Mouse (Mus musculus): Measurements from ENCODE around the gene Cass4.

The Cass4 gene

DNA sequence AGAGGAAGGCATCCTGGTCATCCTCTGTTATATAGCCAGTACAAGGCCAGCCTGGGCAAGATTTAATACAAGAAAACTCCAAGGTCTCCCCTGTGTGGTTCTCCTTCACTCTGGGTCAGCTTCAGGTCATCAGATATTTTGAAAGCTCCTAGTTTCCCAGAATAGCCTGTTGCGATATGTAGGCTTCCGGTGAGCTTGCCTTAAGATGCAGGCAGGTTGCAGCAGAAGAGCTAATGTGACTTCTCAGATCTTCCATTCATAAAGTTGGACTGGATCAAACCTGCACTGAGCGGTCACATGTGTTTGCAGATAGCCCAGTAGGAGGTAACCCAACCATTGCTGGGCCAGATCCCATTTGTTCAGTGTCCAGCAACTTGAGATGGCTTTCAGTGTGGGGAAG is 8.9 kb upstream of the Cass4 start:
- DNase-seq (ENCODE audit: extremely low read depth, low read depth, low spot score), result no peak

DNA sequence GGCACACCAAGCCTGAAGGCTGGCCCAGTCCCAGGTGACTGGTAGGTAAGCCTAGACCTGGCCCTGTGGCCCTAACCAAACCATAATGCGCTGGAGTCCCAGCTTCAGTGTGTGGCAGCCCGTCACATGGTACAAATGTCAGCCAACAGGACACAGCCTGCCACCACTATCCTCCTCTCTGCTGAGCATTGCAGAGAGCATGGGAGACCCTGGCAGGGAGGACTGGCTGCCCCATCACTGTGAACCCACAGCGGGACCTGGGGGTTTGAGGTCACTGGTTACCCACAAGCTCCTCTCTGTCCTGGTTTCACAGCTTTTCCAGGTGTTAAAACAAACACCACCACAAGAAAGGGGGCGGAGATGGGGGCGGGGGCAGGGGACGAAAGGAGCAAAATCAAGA is 3.3 kb upstream of the Cass4 start:
- no peak for DNase-seq (ENCODE audit: extremely low read depth, low read depth, low spot score)

DNA sequence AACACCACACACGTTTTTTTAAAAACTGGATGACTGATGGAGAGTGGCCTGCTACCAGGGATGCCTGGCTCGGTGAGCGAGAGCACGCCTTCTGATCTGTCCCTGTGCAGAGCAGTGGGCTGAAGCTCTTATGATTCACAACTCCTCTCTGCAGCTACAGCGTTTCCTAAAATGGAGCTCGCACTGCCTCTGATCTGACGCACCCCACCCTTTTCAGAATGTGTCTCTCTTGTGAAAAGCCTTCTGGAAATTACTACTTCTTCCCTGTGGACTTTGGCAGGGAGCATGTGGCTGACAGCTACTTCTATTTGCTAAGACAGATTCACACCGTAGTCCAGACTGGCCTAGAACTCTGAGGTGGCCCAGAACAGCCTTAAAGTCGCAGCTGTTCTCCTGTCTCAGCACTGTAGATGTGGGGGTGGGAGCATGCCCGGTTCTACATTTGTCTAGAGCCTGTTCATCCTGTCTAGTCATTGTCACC is 1.5 kb upstream of the Cass4 start:
- DNase-seq (ENCODE audit: extremely low read depth, low read depth, low spot score), result no peak

DNA sequence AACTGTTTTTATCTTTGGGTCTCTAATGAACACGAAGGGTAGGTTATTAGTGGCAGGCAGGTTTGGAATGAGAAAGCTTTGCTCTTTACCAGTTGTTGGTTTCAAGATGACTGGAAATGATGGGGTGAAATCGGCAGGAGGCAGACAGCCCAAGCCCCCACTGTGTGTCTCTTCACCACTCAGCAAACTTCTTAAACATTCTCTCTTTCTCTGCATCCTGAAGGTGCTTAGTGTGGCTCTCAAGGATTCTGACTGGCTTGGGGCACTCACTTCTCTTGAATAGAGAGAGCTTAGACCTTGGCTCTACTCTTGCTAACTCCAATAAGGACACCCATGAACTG is 428 bp downstream of the Cass4 start:
- DNase-seq (ENCODE audit: extremely low read depth, low read depth, low spot score), result no peak

DNA sequence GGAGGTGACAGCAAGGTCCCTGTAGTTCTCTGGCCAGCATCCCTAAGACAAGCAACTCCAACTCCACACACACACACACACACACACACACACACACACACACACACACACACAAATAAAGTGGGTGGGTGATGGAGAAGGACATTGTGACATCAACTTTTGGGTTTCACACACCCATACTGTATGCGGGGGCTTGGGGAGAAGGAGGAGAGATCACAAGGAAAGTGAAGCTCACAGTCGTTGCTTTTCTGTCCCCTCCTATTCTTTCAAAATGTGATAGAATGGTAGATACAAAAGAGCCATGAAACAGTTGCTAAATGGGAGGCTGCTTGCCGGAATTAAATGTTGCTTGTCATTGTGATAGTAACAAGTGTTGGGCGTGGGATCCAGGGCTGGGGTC is 1.1 kb downstream of the Cass4 start:
- no peak for DNase-seq (ENCODE audit: extremely low read depth, low read depth, low spot score)

DNA sequence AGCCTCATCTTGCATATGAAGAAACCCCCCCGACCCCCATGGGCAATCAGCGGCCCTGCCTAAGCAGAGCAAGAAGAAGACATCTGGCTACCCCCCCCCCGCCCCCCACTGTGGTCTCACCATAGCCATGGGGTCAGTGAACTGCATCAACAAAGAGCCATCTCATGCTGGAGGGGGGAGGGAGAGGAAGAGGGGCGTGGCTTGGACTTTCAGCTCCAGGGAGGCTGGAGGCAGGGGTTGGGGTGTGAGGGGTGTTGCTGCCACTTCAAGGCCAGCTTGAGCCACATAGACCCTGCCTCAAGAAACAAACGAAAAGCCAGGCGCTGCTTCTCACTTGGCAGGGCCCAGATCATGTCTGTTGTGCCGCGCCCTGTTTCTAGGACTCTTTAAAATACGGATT is 2.4 kb downstream of the Cass4 start:
- DNase-seq (ENCODE audit: extremely low read depth, low read depth, low spot score), result no peak

DNA sequence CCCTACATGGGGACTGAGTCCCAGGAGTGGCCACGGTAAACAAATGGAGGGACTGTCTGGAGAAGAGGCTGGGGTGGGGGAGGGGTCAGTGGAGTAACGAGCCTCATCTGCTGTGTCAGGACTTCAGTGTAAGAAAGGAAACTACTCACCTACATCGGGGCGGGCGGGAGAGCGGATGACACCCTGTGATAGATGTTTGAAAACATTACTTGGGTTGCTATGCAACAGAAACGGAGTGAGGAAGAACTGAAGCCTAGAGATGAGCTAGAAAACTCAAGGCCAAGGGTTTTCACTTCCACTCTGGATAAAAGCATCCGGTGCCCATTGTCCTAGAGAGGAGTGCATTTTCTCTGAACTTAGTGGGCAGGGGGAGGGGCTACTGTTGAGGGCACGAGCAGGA is 6.3 kb downstream of the Cass4 start:
- no peak for DNase-seq (ENCODE audit: extremely low read depth, low read depth, low spot score)

DNA sequence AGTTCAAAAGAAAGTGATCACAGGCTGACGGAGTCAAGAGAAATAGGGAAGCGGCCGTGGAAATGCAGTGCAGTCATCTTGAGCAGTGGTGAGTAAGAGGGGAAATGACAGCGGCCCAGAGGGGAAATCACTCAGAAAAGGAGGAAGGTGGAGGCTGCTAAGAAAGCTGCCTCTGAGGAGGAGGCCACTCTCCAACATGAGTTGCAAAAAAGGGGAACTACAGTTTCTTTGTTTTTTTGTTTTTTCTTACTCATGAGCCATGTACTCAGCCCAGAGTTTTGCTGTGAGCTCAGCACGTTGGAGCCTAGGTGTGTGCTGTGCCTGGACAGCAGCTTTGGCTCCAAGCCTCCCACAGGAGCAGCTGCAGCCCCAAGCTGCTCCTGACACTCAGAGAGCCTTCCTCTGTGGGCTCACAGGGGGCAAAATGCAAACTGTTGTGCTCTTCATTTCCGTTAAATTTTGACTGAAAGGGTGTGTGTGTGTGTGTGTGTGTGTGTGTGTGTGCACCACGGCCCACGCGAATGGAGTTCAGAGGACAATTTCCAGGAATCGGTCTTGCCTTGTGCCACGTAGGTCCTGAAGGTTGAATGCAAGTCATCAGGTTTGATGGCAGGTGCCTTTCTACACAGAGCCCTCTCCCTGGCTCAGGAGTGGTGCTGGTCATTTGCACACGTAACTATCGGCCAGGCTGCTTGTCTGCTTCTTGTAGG is 7.7 kb downstream of the Cass4 start:
- no peak for DNase-seq (ENCODE audit: extremely low read depth, low read depth, low spot score)

DNA sequence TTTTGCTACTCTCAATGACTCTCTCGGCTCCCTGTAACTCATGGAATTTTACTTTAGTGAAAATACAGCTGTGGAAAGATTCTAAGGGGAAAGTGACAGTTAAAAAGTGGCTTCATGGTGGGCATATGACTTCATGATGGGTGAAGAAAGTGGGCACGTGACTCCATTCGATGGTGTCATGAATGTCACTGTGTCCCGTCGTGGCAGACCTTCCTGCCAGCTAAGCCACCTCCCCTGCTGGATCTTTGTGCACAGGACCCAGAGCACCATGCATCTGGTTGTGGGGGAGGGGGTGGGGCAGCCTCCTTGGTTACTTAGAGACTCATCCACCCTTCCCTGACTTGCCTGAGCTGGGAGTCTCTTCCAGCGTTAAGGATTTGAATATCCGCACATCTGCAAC is 10.6 kb downstream of the Cass4 start:
- no peak for DNase-seq (ENCODE audit: extremely low read depth, low read depth, low spot score)

DNA sequence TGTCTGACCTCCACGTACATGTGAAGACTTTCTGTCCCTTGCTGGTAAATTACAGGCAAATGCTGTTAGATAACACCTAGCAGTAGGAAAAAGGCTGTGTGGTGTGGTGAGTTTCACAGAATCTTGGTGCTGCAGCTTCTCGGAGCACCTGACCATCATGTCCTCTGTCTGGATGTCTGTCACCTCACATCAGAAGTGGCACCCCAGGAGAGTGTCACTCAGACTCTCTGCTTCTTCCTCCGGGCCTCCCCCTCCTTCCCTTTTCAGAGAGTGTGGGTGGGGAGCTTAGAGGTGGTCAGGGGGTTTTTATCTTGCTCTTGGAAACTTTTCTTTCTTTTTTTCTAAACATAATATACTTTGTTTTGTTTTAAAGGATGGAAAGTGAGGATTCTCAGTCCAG is 11.4 kb downstream of the Cass4 start:
- DNase-seq (ENCODE audit: extremely low read depth, low read depth, low spot score), result no peak

DNA sequence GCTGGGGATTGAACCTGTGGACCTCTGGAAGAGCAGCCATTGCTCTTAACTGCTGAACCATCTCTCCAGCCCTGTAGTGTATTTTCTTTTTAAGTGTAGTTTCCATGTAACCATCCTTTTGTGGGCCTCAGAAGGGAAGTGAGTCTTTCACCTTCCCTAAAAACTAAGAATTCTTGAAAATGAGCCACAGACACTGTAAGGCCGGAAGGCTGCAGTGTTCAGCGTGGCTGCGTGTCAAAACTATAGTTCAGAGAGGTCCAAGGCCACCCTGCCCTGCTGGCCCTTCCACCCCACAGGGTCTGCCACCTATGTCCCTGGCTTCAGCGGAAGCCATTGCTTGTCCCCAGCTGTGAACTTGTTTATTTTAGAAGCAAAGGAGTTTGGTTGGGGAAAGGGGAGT is 12.6 kb downstream of the Cass4 start:
- no peak for DNase-seq (ENCODE audit: extremely low read depth, low read depth, low spot score)

DNA sequence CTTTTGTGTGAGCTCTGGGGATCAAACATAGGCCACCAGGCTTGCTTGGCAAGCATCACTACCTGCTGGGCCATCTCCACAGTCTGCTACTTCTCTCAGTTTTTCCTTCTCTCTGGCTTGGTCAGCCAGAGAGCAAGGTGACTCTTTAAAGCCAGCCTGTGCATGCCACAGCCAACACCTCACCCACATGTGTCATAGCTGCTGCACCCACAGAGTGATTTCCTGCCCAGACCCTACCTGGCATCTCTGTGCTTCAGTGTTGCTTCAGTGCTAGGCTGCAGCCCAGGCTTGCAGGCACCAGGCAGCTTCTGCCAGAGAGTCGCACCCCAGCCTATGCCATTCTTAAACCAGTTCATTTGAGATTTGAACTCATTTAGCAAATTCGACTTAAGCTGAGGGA is 13.9 kb downstream of the Cass4 start:
- DNase-seq (ENCODE audit: extremely low read depth, low read depth, low spot score), result no peak

DNA sequence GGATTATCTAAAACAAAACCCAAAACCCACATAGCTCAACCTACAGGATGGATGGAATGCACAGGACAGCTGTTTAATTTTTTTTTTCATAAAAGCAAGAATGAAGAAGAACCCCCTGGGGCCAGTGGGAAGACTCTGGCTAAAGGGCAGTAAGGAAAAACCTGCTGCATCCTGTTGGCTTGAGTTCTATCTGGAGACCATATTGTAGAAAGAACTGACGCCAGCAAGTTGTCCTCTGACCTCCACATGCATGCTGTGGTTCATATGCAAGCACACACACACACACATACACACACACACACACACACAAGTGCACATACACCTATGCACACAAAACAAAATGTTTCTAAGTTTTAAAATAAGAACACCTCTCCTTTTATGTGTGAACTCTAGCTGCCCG is 17.1 kb downstream of the Cass4 start:
- DNase-seq (ENCODE audit: extremely low read depth, low read depth, low spot score), result no peak

DNA sequence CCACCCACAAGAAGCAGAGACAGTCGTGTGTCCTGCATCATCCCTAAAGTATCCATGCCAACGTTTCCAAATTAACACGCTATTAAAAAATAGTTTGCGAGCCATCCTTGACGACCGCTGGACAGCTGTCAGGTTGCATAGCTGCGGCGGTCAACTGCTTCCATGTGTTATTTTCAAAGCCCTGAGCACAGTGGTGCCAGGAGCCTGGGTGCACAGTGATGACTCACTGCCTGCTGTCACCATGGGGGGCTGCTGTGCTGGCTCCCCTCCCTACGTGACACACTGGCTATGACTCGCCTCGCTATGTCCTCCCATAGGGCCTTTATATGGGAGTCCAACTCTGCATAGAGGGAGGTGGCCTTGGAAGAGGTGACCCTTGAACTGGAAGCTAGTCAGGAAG is 17.5 kb downstream of the Cass4 start:
- DNase-seq (ENCODE audit: extremely low read depth, low read depth, low spot score), result no peak

DNA sequence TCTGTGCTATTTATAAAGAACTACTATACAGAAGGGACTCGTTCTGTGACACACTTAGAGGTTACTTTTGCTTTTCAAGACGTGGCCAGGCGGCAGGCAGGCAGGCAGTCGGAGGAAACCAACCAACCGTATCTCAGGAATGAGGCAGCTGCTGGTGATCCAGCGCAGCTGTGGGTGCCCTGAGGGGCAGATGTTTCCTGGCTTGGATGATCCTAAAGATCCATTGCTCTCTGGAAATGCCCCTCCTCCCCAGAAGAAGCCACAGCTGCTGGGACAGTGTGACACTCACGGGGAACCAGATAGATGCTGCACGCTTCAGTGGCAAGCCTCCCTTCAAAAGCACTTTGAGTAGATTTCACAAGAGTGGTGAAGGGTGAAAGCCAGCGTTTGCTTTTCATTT is 18.9 kb downstream of the Cass4 start:
- no peak for DNase-seq (ENCODE audit: extremely low read depth, low read depth, low spot score)

DNA sequence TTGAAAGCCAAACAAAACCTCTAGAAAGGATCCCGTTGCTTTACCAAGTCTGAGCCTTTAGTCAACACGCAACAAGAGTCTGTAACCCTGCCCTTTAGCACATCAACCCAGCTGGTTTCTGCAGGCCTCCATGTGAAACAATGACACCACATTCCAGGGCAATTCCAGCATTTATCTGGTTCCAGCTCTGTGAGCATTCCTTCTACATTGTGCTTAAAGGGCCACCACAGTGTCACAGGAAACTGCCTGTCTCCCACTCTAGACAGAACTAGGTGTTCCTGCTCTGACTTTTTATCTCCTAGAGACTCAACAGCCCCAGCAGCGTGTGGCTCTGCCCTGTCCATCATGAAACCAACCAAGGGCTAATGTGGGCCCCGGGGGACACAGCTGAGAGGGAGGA is 19.7 kb downstream of the Cass4 start:
- no peak for DNase-seq (ENCODE audit: extremely low read depth, low read depth, low spot score)

DNA sequence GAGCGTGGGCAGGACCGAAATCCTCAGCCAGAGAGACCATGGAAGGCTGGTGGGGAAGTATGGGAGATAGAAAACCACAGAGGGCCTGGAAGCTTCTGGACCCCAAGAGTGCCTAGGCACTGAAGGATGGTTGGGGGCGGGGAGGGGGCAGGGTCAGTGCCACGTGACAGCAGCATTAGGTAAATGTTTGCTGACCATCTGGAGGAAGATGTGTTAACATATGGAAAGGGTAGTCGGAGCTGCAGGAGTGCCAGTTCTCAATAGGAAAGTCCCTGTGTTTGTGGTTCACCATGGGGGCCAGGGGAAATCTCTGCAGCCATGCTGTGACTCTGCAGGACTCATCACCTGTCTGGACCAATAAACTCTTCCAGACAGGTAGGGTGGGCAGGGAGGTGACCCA is 20.3 kb downstream of the Cass4 start:
- DNase-seq (ENCODE audit: extremely low read depth, low read depth, low spot score), result no peak

DNA sequence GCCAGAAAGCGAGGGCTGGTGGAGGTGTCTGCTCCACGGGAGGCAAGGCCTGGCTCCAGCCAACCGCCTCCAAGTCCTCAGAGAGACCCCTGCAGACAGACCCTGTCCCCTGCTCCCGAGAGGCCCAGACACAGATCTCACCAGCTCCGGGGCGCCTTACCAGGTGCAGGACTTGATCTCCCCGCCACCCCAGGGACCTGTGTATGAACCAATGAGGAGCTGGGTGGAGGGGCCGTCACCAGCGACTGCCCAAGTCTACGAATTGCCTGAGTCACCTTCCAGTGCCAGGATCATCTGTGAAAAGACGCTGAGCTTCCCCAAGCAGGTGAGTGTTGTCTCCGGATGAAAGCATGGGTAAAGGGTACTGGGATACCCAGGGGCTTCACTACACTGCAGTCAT is 22.6 kb downstream of the Cass4 start:
- DNase-seq (ENCODE audit: extremely low read depth, low read depth, low spot score), result no peak

DNA sequence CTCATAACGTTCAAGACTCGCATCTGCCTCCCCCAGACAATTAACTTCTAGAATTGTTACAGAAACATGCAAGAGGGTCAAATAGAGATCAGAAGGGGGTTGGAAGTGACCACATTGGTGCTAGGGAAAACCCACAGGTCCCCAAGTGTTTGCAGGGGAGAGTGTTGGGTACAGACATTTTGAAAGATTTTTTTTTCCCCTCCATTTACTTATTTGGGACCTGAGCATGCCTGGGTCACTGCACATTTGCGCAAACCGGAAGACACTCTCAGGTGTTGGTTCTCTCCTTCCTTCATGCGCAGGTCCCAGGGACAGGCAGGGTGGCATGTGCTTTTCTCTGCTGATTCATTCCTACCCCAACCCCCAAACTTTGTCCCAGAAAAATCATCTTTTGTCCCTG is 23.3 kb downstream of the Cass4 start:
- no peak for DNase-seq (ENCODE audit: extremely low read depth, low read depth, low spot score)

DNA sequence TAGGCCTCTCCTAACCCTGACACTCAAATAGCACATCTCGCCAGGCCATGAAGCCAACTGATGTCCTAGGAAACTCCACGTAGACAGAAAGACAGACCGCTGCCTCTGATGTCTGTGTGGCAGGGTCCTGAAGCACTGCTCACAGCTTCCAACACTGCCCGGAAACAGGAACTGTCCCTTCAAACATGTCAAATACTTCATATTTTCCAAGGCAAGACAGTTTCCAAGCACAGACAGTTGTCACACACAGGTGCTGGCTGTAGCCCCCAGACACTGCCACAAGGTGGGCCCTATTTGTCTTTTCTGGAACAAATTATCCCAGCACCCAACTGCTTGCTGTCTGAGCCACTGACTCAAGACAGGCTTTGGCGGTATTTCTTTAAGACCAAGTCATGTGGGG is 24.6 kb downstream of the Cass4 start:
- no peak for DNase-seq (ENCODE audit: extremely low read depth, low read depth, low spot score)

DNA sequence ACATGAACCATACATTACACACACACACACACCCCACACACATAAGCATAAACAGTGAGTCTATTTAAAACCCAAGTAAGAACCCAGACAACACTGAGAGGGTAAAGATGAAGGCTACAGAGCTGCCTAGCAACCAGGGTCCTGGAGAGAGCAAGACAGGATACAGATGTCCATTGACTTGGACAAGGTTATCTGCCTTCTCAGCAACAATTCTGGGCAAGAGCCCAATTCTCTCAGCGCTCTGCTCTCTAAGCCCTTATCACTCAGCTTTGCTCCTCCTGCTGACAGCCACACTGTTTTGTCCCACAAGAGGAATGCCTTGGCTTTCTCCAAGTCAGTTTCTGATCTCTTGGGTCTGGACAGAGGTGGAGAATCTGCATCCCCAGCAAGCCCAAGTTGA is 37.0 kb downstream of the Cass4 start:
- DNase-seq (ENCODE audit: extremely low read depth, low read depth, low spot score), result no peak

DNA sequence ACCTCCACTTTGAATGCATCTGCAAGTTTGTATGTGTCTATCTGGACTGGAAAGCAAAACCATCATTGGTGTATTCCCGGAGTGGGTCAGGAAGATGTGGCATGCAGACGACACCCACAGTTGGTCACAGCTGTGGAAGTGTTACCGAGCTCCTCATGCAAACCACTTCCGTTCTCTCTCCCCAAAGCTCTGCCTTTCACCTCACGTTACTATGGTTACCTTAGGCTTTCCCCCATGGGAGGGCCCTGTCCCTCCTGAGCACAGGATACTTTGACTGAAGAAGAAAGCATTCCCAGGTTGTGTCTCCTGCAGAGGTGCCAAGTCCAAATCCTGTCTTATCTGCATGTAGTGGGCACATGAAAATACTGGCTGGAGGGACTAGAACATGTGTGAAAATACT is 40.2 kb downstream of the Cass4 start:
- DNase-seq (ENCODE audit: extremely low read depth, low read depth, low spot score), result no peak

DNA sequence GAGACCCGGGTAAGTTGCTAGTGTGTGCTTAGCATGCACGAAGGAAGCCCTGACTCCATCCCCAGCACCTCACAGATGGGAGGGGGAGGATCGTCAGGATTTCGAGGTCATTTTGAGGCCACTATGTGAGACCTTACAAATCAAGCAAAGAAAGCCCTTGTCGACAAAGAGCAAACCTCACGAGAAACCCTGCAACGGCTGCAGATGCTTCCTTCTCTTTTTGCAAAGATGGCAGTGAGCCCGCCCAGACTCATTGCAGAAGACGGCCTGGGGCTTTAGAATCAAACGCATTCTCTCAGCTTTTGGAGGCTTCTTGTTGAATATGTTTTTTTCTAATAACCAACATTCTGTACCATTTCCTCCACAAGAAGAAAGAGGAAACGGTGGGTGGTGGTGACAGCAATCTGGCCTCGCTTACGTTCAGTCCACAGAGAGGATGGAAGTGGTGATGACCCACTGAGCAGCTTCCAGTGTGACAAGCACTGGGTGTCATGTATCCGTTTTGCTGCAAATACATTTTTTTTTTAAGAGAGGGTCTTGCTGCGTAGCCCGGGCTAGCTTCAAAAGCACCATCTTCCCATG is 43.9 kb downstream of the Cass4 start:
- no peak for DNase-seq (ENCODE audit: extremely low read depth, low read depth, low spot score)

Measured in fat pad, adult 2 months (tissue).